In genomic region chr1:191396897-191397849, GRCm38 (mm10) we compare ENCODE assay signal across 7 mouse cellular contexts. TPM values are rescaled to one million over a fixed set of nuclear protein-coding genes. Genes with fewer than 3 reads are reported as not detected.
DNase-seq lines count a peak whose midpoint lies in the region; ATAC-seq lines count a peak whose summit lies in the region.

No protein-coding gene starts in this region.

- under 1% methylated on average over 82 of the region's 82 CpGs for WGBS in embryonic facial prominence, embryonic 12.5 days
- under 1% methylated on average over 74 of the region's 82 CpGs for WGBS in limb, embryonic 11.5 days
- under 1% methylated on average over 82 of the region's 82 CpGs for WGBS in midbrain, embryonic 14.5 days

- H3K4me2 ChIP-seq in embryonic facial prominence, embryonic 12.5 days (replicated peaks) = peak overlapping the region; percentile 83
- H3K4me2 ChIP-seq in limb, embryonic 11.5 days (ENCODE audit: low read depth, severe bottlenecking) = peak overlapping the region; percentile 70
- peak overlapping the region; percentile 64 for H3K4me2 ChIP-seq in midbrain, embryonic 14.5 days (ENCODE audit: low read length)

- no peaks in the 10 kb centered on the region for H3K36me3 ChIP-seq in embryonic facial prominence, embryonic 12.5 days
- no peaks in the 10 kb centered on the region for H3K36me3 ChIP-seq in limb, embryonic 11.5 days (ENCODE audit: control insufficient read depth, insufficient read depth, low read length)
- no peaks in the 10 kb centered on the region for H3K36me3 ChIP-seq in midbrain, embryonic 14.5 days (ENCODE audit: control insufficient read depth, insufficient read depth, low read length)

- peak; percentile 98 for ATAC-seq in embryonic facial prominence, embryonic 12.5 days (ENCODE audit: insufficient number of reproducible peaks, insufficient read depth, low FRiP score, low TSS enrichment)
- ATAC-seq in limb, embryonic 11.5 days (ENCODE audit: insufficient number of reproducible peaks, low FRiP score, low TSS enrichment, low read depth) = peak; percentile 99
- peak; percentile 99 for ATAC-seq in midbrain, embryonic 14.5 days (ENCODE audit: low FRiP score, low TSS enrichment)

- peaks cover 10% of the 10 kb centered on the region; the same call in 1 of the 2 replicates for H3K4me1 ChIP-seq in embryonic facial prominence, embryonic 12.5 days
- no peaks in the 10 kb centered on the region for H3K4me1 ChIP-seq in limb, embryonic 11.5 days (ENCODE audit: control insufficient read depth, insufficient read depth, low read length)
- H3K4me1 ChIP-seq in midbrain, embryonic 14.5 days (ENCODE audit: control insufficient read depth, insufficient read depth, low read length) = 0 out of 2 replicates have a peak, but pooled peaks cover 2% of the 10 kb centered on the region

- DNase-seq in adrenal gland, postnatal 25 days = peak; percentile 99
- DNase-seq in heart, adult 11 months = peak; percentile 100
- peak; percentile 100 for DNase-seq in kidney, adult 18-20 months
- peak; percentile 99 for DNase-seq in limb, embryonic 11.5 days (ENCODE audit: low spot score)
- peak; percentile 100 for DNase-seq in midbrain, embryonic 14.5 days
- peak; percentile 98 to 99 for DNase-seq in spleen, adult 18-20 months

- peak overlapping the region; percentile 90 for H3K9ac ChIP-seq in embryonic facial prominence, embryonic 12.5 days
- peak overlapping the region; percentile 64 for H3K9ac ChIP-seq in limb, embryonic 11.5 days (ENCODE audit: low read length)
- peak overlapping the region; percentile 57 for H3K9ac ChIP-seq in midbrain, embryonic 14.5 days (replicated peaks; ENCODE audit: low read length)

- peak overlapping the region; percentile 95 for H3K27ac ChIP-seq in embryonic facial prominence, embryonic 12.5 days
- peak overlapping the region; percentile 80 for H3K27ac ChIP-seq in limb, embryonic 11.5 days (replicated peaks; ENCODE audit: low read depth, low read length)
- peak overlapping the region; percentile 96 for H3K27ac ChIP-seq in midbrain, embryonic 14.5 days (replicated peaks; ENCODE audit: low read depth, low read length)

- no peaks in the 10 kb centered on the region for H3K9me3 ChIP-seq in embryonic facial prominence, embryonic 12.5 days
- no peaks in the 10 kb centered on the region for H3K9me3 ChIP-seq in limb, embryonic 11.5 days (ENCODE audit: control insufficient read depth, low read length)
- H3K9me3 ChIP-seq in midbrain, embryonic 14.5 days (ENCODE audit: control insufficient read depth, low read length) = no peaks in the 10 kb centered on the region

- peak overlapping the region; percentile 79 for H3K4me3 ChIP-seq in embryonic facial prominence, embryonic 12.5 days
- H3K4me3 ChIP-seq in limb, embryonic 11.5 days (ENCODE audit: low read depth, low read length) = peak overlapping the region; percentile 71
- peak overlapping the region; percentile 66 for H3K4me3 ChIP-seq in midbrain, embryonic 14.5 days (replicated peaks; ENCODE audit: low read depth, low read length)

- H3K27me3 ChIP-seq in embryonic facial prominence, embryonic 12.5 days = no peaks in the 10 kb centered on the region
- H3K27me3 ChIP-seq in limb, embryonic 11.5 days (ENCODE audit: control insufficient read depth, insufficient read depth, low read length) = no peaks in the 10 kb centered on the region
- 0 out of 2 replicates have a peak, but pooled peaks cover 7% of the 10 kb centered on the region for H3K27me3 ChIP-seq in midbrain, embryonic 14.5 days (ENCODE audit: control insufficient read depth, insufficient read depth, low read length)

RNA-seq across cellular contexts. Expression of gene Ppp2r5a, which starts 5.9 kb away (rescaled TPM):
- total RNA-seq in adrenal gland, postnatal 25 days (2021) = 162 and 192 TPM in 2 replicates
- 17.5 and 22.4 TPM in 2 replicates for polyA plus RNA-seq in embryonic facial prominence, embryonic 12.5 days (2016; fragmentation: Nextera tagmentation; extraction: Ambion mirVana)
- 17.0 and 20.3 TPM in 2 replicates for polyA plus RNA-seq in limb, embryonic 11.5 days (2014; fragmentation: Nextera tagmentation; extraction: Ambion mirVana)
- polyA plus RNA-seq in midbrain, embryonic 14.5 days (2014; fragmentation: Nextera tagmentation; extraction: Ambion mirVana) = 8.5 TPM in 2 replicates

Comparison
In these comparisons a context has a peak if more than half of its experiments do, and no peak if none do; other contexts are left out.
1. Peak in every context shown above with its lines: DNase-seq, ATAC-seq, H3K4me3 ChIP-seq and H3K27ac ChIP-seq.